Mouse (Mus musculus) forebrain, embryonic 11.5 days (tissue): ENCODE data around the gene Myo1a. TPM values are rescaled to one million over a fixed set of nuclear protein-coding genes. Genes with fewer than 3 reads are reported as not detected.

Source experiments
- ATAC-seq: fragments of 200-750 bp; cut with Nextera tagmentation; replicated peaks from 2 replicates; pipeline ENCODE4 v1.8.0; 2017; ENCODE audit warnings: moderate TSS enrichment; ENCODE audit not compliant: low FRiP score
- DNase-seq: peaks from one replicate; pipeline ENCODE4 v3.0.0-alpha.2; 2017; ENCODE audit warnings: low spot score
- H3K27ac ChIP-seq: fragments of 300-500 bp; sonication (generic); 2 replicates; pipeline ENCODE4 v1.5.1; 2014; ENCODE audit warnings: low read depth, low read length
- H3K27me3 ChIP-seq: fragments of 300-500 bp; sonication (generic); 2 replicates; pipeline ENCODE4 v1.6.1; 2014; ENCODE audit warnings: mild to moderate bottlenecking, low read length, mixed read lengths; ENCODE audit not compliant: control insufficient read depth, insufficient read depth
- H3K36me3 ChIP-seq: fragments of 300-500 bp; sonication (generic); 2 replicates; pipeline ENCODE4 v1.6.1; 2014; ENCODE audit warnings: mild to moderate bottlenecking, low read length, moderate library complexity, mixed read lengths; ENCODE audit not compliant: control insufficient read depth, insufficient read depth
- H3K4me1 ChIP-seq: fragments of 300-500 bp; sonication (generic); replicated peaks from 2 replicates; pipeline ENCODE4 v1.6.1; 2014; ENCODE audit warnings: low read length, mixed read lengths; ENCODE audit not compliant: control insufficient read depth, insufficient read depth
- H3K4me2 ChIP-seq: fragments of 300-500 bp; sonication (generic); 2 replicates; pipeline ENCODE4 v1.6.1; 2014; ENCODE audit warnings: low read depth, mild to moderate bottlenecking, low read length, moderate library complexity, mixed read lengths; ENCODE audit not compliant: severe bottlenecking
- H3K4me3 ChIP-seq: fragments of 300-500 bp; sonication (generic); 2 replicates; pipeline ENCODE4 v1.5.1; 2014; ENCODE audit warnings: low read depth, low read length
- H3K9ac ChIP-seq: fragments of 300-500 bp; sonication (generic); 2 replicates; pipeline ENCODE4 v1.6.1; 2014; ENCODE audit warnings: low read length
- H3K9me3 ChIP-seq: fragments of 300-500 bp; sonication (generic); 2 replicates; pipeline ENCODE4 v1.6.1; 2016; ENCODE audit warnings: low read length, mixed read lengths; ENCODE audit not compliant: control insufficient read depth
- WGBS: fragments of 180-500 bp; shearing (Covaris S2); extraction: QIAGEN DNeasy Blood & Tissue Kit; methylation state at CpG from one replicate; pipeline ENCODE4 v1.1.7; 2014; 5-methylcytosine and 5-hydroxymethylcytosine counted together
- polyA plus RNA-seq: library from polyadenylated mRNA; unstranded; fragments of >200 nt; fragmentation: Nextera tagmentation; extraction: Ambion mirVana; gene quantifications from 2 replicates; pipeline ENCODE4 v1.2.1, GENCODE M21; 2014

Gene Myo1a
- polyA plus RNA-seq, 1 experiment from 2014 or later = 0.40 TPM

- H3K4me3 ChIP-seq = no peak overlapping the region
- H3K9me3 ChIP-seq = no peaks in the 10 kb centered on the region
- H3K36me3 ChIP-seq = no peaks in the 10 kb centered on the region
- ATAC-seq (no peak), DNase-seq (peak; percentile 40)
- 90% methylated on average over 7 of the region's 7 CpGs for WGBS
- H3K4me2 ChIP-seq = no peak overlapping the region
- H3K27me3 ChIP-seq = no peaks in the 10 kb centered on the region
- H3K9ac ChIP-seq = no peak overlapping the region
- H3K27ac ChIP-seq = no peak overlapping the region
- no peaks in the 10 kb centered on the region for H3K4me1 ChIP-seq
Observed at GRCm38 (mm10) chr10:127707721-127708120, 2.8 kb downstream of the Myo1a start.

GRCm38 (mm10) chr10:127708850-127709370, 3.9 kb downstream of the Myo1a start:
- no peak for DNase-seq
- Histone ChIP-seq H3K4me1 (no peaks in the 10 kb centered on the region), H3K4me3 (no peak overlapping the region), H3K27ac (no peak overlapping the region), H3K4me2 (no peak overlapping the region), H3K36me3 (no peaks in the 10 kb centered on the region), H3K9me3 (no peaks in the 10 kb centered on the region), H3K9ac (no peak overlapping the region), H3K27me3 (no peaks in the 10 kb centered on the region)
- 86% methylated on average over 3 of the region's 3 CpGs for WGBS
- no peak for ATAC-seq

GRCm38 (mm10) chr10:127710331-127710730, 5.4 kb downstream of the Myo1a start:
- Histone ChIP-seq H3K27ac (no peak overlapping the region), H3K4me3 (no peak overlapping the region), H3K36me3 (no peaks in the 10 kb centered on the region), H3K27me3 (no peaks in the 10 kb centered on the region), H3K4me1 (no peaks in the 10 kb centered on the region), H3K9me3 (no peaks in the 10 kb centered on the region), H3K4me2 (no peak overlapping the region), H3K9ac (no peak overlapping the region)
- DNase-seq (no peak), ATAC-seq (no peak)
- 81% methylated on average over 13 of the region's 13 CpGs for WGBS

GRCm38 (mm10) chr10:127712736-127713135, 7.8 kb downstream of the Myo1a start:
- Histone ChIP-seq H3K4me3 (no peak overlapping the region), H3K27ac (no peak overlapping the region), H3K27me3 (no peaks in the 10 kb centered on the region), H3K4me2 (no peak overlapping the region), H3K36me3 (no peaks in the 10 kb centered on the region), H3K4me1 (no peaks in the 10 kb centered on the region), H3K9me3 (no peaks in the 10 kb centered on the region), H3K9ac (no peak overlapping the region)
- DNase-seq (peak; percentile 39), ATAC-seq (no peak)
- WGBS = 76% methylated on average over 6 of the region's 6 CpGs

- ATAC-seq (no peak), DNase-seq (no peak)
- Histone ChIP-seq H3K9ac (peak overlapping the region; percentile 35), H3K36me3 (no peaks in the 10 kb centered on the region), H3K4me3 (no peak overlapping the region), H3K9me3 (no peaks in the 10 kb centered on the region), H3K4me1 (peaks cover 13% of the 10 kb centered on the region; the same call in 1 of the 2 replicates), H3K27ac (no peak overlapping the region), H3K4me2 (peak overlapping the region; percentile 8; the same call in 1 of the 2 replicates), H3K27me3 (peaks cover 7% of the 10 kb centered on the region)
- WGBS = 14% methylated on average over 20 of the region's 20 CpGs
Observed at GRCm38 (mm10) chr10:127721671-127722418, 16.9 kb downstream of the Myo1a start.

GRCm38 (mm10) chr10:127724178-127724577, 19.2 kb downstream of the Myo1a start, which contains the start of gene Tac2:
Gene Tac2 (plus strand): TSS chr10:127724478.
- Histone ChIP-seq H3K4me3 (no peak within 1 kb of the TSS), H3K27ac (no peak within 1 kb of the TSS), H3K4me2 (no peak within 1 kb of the TSS), H3K9ac (no peak within 1 kb of the TSS), H3K4me1 (peaks cover 13% of the 10 kb centered on the region; the same call in 1 of the 2 replicates), H3K36me3 (no peaks in the 10 kb centered on the region), H3K9me3 (no peaks in the 10 kb centered on the region), H3K27me3 (peaks cover 18% of the 10 kb centered on the region)
- ATAC-seq (no peak), DNase-seq (no peak)
- 83% methylated on average over 3 of the region's 3 CpGs for WGBS

- 88% methylated on average over 4 of the region's 4 CpGs for WGBS
- DNase-seq = no peak
Observed at GRCm38 (mm10) chr10:127725136-127725535, 20.2 kb downstream of the Myo1a start.

GRCm38 (mm10) chr10:127728437-127728836, 23.5 kb downstream of the Myo1a start:
- ATAC-seq = no peak
- no peaks in the 10 kb centered on the region for H3K36me3 ChIP-seq
- no peak overlapping the region for H3K4me3 ChIP-seq
- H3K9me3 ChIP-seq = no peaks in the 10 kb centered on the region
- 85% methylated on average over 8 of the region's 8 CpGs for WGBS
- H3K4me2 ChIP-seq = no peak overlapping the region
- no peak for DNase-seq
- H3K27me3 ChIP-seq = peaks cover 17% of the 10 kb centered on the region
- H3K9ac ChIP-seq = no peak overlapping the region
- H3K27ac ChIP-seq = no peak overlapping the region
- peaks cover 3% of the 10 kb centered on the region; the same call in 1 of the 2 replicates for H3K4me1 ChIP-seq

More at GRCm38 (mm10) chr10:127725136-127725535, 20.2 kb downstream of the Myo1a start:
- H3K9me3 ChIP-seq = no peaks in the 10 kb centered on the region
- H3K9ac ChIP-seq = no peak overlapping the region
- H3K27me3 ChIP-seq = peaks cover 22% of the 10 kb centered on the region
- no peaks in the 10 kb centered on the region for H3K36me3 ChIP-seq
- no peak overlapping the region for H3K4me2 ChIP-seq
- no peak for ATAC-seq
- H3K4me1 ChIP-seq = peaks cover 15% of the 10 kb centered on the region; the same call in 1 of the 2 replicates
- no peak overlapping the region for H3K4me3 ChIP-seq
- H3K27ac ChIP-seq = no peak overlapping the region
